Mouse (Mus musculus) stomach, postnatal 0 days (tissue): ENCODE measurements around the gene Prm2. TPM values are rescaled to one million over a fixed set of nuclear protein-coding genes. Genes with fewer than 3 reads are reported as not detected.
"Not testable (repeated sequence)": the region's sequence is repeated elsewhere in the genome, so short reads cannot be mapped to it uniquely, and the experiment has no call there.

ENCODE experiments used
- ATAC-seq: fragments of 200-750 bp; cut with Nextera tagmentation; 2 replicates; pipeline ENCODE4 v1.8.0; 2017; ENCODE audit not compliant: low FRiP score, low TSS enrichment
- DNase-seq: peaks from one replicate; pipeline ENCODE4 v3.0.0-alpha.2; 2016; ENCODE audit warnings: low spot score
- H3K27ac ChIP-seq: fragments of 300-500 bp; sonication (generic); replicated peaks from 2 replicates; pipeline ENCODE4 v1.5.1; 2014; ENCODE audit warnings: mild to moderate bottlenecking, control low read depth
- H3K27me3 ChIP-seq: fragments of 300-500 bp; sonication (generic); 2 replicates; pipeline ENCODE4 v1.6.1; 2014; ENCODE audit warnings: low read length; ENCODE audit not compliant: control insufficient read depth, insufficient read depth
- H3K36me3 ChIP-seq: fragments of 300-500 bp; sonication (generic); 2 replicates; pipeline ENCODE4 v1.6.1; 2014; ENCODE audit warnings: low read length, mixed read lengths; ENCODE audit not compliant: control insufficient read depth, insufficient read depth
- H3K4me1 ChIP-seq: fragments of 300-500 bp; sonication (generic); replicated peaks from 2 replicates; pipeline ENCODE4 v1.6.1; 2014; ENCODE audit warnings: antibody characterized with exemption; ENCODE audit not compliant: control insufficient read depth, insufficient read depth
- H3K4me2 ChIP-seq: fragments of 300-500 bp; sonication (generic); replicated peaks from 2 replicates; pipeline ENCODE4 v1.6.1; 2014; ENCODE audit warnings: low read depth, mild to moderate bottlenecking, control low read depth, moderate library complexity
- H3K4me3 ChIP-seq: fragments of 300-500 bp; sonication (generic); 2 replicates; pipeline ENCODE4 v1.5.1; 2014; ENCODE audit warnings: low read depth, low read length, control low read depth
- H3K9ac ChIP-seq: fragments of 300-500 bp; sonication (generic); 2 replicates; pipeline ENCODE4 v1.6.1; 2014; ENCODE audit warnings: mild to moderate bottlenecking, low read length, control low read depth, mixed read lengths
- H3K9me3 ChIP-seq: fragments of 300-500 bp; sonication (generic); 2 replicates; pipeline ENCODE4 v1.6.1; 2016; ENCODE audit warnings: low read length; ENCODE audit not compliant: control insufficient read depth
- CTCF ChIP-seq: IDR thresholded peaks from 2 replicates; pipeline ENCODE4 v1.5.1; 2016; ENCODE audit warnings: antibody characterized with exemption, low read depth, mild to moderate bottlenecking, moderate library complexity
- EP300 ChIP-seq: optimal IDR thresholded peaks from 2 replicates; pipeline ENCODE3; 2016; ENCODE audit warnings: antibody characterized with exemption
- WGBS: fragments of 180-500 bp; shearing (Covaris S2); extraction: QIAGEN DNeasy Blood & Tissue Kit; methylation state at CpG from one replicate; pipeline ENCODE4 v1.1.7; 2014; 5-methylcytosine and 5-hydroxymethylcytosine counted together
- polyA plus RNA-seq: library from polyadenylated mRNA; unstranded; fragments of >200 nt; fragmentation: Nextera tagmentation; extraction: Ambion mirVana; gene quantifications from 2 replicates; pipeline ENCODE4 v1.2.1, GENCODE M21; 2015

Gene Prm2
- polyA plus RNA-seq, 1 experiment from 2014 or later: not detected

DNA sequence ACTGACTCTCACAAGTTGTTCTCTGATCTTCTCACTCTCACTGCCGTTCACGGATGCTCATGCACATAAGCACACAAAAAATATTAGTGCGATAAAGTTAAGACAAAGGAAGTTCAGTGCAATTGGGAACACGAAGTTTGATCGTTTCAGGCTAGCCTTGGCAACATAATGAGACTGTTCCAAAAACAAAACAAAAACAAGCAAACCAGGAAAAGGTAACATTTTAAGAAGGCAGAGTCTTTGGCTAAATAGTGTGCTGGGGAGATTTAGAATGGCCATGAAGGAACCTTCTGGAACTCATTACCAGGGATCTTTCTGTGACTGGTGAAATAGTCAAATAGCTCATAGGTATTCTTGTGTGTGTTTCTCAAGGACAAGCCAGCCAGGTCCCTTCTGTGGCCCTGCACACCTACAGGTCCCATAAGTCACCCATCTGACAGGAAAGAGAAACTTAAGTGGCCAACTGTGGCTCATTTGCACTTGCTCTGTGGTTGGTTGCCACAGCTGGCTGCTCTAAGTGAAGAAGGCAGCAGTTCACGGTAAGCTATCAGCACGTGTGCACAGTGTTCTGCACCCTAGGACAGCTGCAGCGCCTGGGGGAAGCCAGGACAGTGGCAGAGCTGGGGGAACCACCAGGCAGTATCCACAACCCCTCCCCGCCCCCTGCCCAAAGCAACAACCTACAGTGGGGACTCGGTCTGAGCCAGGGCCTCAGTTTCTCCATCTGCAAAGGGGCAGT, 10.0 kb upstream of the Prm2 start, which contains the start of gene Prm1:
Gene Prm1 (minus strand): TSS at position 51 of the 739 bp plus-strand sequence.
- Histone ChIP-seq H3K27ac (no peak within 1 kb of the TSS), H3K9ac (no peak within 1 kb of the TSS), H3K4me3 (no peak within 1 kb of the TSS), H3K4me2 (no peak within 1 kb of the TSS), H3K27me3 (no peaks in the 10 kb centered on the region), H3K36me3 (no peaks in the 10 kb centered on the region), H3K9me3 (no peaks in the 10 kb centered on the region), H3K4me1 (no peaks in the 10 kb centered on the region)
- 81% methylated on average over 10 of the region's 10 CpGs for WGBS
- TF ChIP-seq EP300: no peak
- TF ChIP-seq CTCF: no peak
- DNase-seq (no peak), ATAC-seq (no peak)

DNA sequence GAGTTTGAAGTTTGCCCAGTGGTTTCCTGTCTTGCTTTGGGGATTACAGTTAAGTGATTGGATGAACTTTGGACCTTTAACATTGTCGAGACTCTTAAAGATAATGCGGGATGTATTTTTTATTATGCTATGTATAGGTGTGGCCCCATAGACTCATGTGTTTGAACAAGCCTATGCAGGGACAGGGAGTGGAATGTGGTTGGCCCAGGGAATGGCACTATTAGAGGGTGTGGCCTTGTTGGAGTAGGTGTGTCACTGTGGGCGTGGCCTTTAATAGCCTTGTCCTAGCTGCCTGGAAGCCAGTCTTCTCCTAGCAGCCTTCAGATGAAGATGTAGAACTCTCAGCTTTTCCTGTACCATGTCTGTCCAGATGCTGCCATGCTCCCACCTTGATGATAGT, 6.5 kb upstream of the Prm2 start:
- peak; percentile 73 for DNase-seq
- not testable (repeated sequence) for H3K4me2 ChIP-seq, H3K36me3 ChIP-seq, H3K4me1 ChIP-seq, H3K9ac ChIP-seq, H3K27me3 ChIP-seq, H3K27ac ChIP-seq, H3K9me3 ChIP-seq, H3K4me3 ChIP-seq
- ATAC-seq: peak; percentile 97
- 55% methylated on average over 3 of the region's 3 CpGs for WGBS

DNA sequence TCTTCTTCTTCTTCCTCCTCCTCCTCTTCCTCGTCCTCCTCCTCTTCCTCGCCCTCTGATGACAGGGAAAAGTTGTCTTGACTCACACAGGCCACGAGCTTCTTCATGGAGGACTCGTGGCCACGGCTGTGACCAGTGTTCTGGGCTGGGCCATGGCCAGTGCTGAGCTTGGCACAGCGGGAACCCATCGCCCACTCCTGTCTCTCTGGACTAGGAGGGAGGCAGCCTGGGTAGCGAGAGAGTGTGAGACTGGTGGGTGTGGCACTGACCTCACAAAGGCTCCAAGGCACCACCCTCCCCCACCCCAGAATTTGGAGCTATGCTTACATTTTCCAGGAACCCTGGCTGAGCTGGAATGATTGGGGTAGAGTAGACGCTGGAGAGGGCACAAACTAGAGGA, 5.2 kb downstream of the Prm2 start, which contains the start of gene Prm3:
Gene Prm3 (minus strand): TSS at position 213 of the 400 bp plus-strand sequence.
- ATAC-seq (no peak), DNase-seq (no peak)
- Histone ChIP-seq H3K9me3 (no peaks in the 10 kb centered on the region), H3K9ac (no peak within 1 kb of the TSS), H3K4me1 (peaks cover 4% of the 10 kb centered on the region; the same call in 1 of the 2 replicates), H3K27me3 (no peaks in the 10 kb centered on the region; the same call in 1 of the 2 replicates), H3K4me3 (no peak within 1 kb of the TSS), H3K27ac (no peak within 1 kb of the TSS), H3K36me3 (no peaks in the 10 kb centered on the region), H3K4me2 (no peak within 1 kb of the TSS)
- WGBS: 63% methylated on average over 8 of the region's 9 CpGs
- no peak for TF ChIP-seq EP300
- TF ChIP-seq CTCF: no peak

- Histone ChIP-seq H3K27me3 (no peaks in the 10 kb centered on the region), H3K4me3 (no peak overlapping the region), H3K36me3 (no peaks in the 10 kb centered on the region), H3K4me1 (peaks cover 4% of the 10 kb centered on the region; the same call in 1 of the 2 replicates), H3K9ac (no peak overlapping the region), H3K4me2 (no peak overlapping the region), H3K27ac (no peak overlapping the region), H3K9me3 (no peaks in the 10 kb centered on the region)
- TF ChIP-seq CTCF: no peak
- TF ChIP-seq EP300: no peak
- WGBS: 82% methylated on average over 4 of the region's 4 CpGs
- DNase-seq: no peak
- no peak for ATAC-seq
These were observed 7.1 kb downstream of the Prm2 start for GRCm38 (mm10) chr16:10788866-10789265.

DNA sequence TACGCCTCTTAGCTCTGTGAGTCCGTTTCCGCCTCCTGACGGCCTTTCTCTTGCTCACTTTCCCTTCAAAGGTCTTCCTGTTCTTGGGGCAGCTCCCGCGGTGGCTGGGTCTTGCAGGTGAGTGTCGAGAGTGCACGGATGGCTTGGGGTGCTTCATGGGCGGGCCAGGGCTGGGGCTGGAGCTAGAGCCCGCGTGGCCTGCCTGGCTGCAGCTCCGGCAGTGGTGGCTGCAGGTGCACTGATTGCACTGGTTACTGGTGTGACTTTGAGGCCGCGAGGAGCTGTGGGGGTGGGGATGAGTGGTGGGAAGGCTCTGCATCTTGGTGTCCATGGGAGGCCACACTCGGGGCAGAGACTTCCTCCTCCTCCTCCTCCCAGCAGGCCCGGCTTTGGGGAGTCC, 7.7 kb downstream of the Prm2 start, which contains the start of gene Tnp2:
Gene Tnp2 (minus strand): TSS at position 390 of the 400 bp plus-strand sequence.
- Histone ChIP-seq H3K4me3 (no peak within 1 kb of the TSS), H3K4me1 (peaks cover 4% of the 10 kb centered on the region; the same call in 1 of the 2 replicates), H3K9ac (no peak within 1 kb of the TSS), H3K27me3 (no peaks in the 10 kb centered on the region), H3K4me2 (no peak within 1 kb of the TSS), H3K27ac (no peak within 1 kb of the TSS), H3K36me3 (no peaks in the 10 kb centered on the region), H3K9me3 (no peaks in the 10 kb centered on the region)
- WGBS: 61% methylated on average over 16 of the region's 16 CpGs
- DNase-seq: no peak
- no peak for ATAC-seq
- TF ChIP-seq CTCF (no peak), EP300 (no peak)

DNA sequence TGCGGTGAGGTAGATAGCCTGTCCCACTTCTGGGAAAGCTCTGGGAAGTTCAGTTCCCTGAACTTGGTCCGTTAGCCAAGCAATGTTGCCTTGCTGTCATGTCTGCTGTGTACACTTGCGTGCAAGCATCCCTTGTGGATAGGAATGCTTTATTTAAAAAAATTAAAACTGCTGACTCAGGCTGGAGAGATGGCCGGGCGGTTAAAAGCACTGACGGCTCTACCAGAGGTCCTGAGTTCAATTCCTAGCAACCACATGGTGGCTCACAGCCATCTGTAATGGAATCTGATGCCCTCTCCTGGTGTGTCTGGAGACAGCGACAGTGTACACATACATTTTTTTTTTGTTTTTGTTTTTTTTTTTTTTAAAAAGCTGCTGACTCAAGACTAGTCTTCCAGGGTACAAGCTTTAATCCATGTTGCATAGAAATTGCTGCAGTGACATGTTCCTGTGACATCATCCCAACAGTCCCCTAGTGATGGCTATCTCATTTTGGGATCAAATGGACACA, 8.3 kb downstream of the Prm2 start:
- 66% methylated on average over 7 of the region's 7 CpGs for WGBS
- Histone ChIP-seq H3K4me3 (no peak overlapping the region), H3K9me3 (no peaks in the 10 kb centered on the region), H3K27me3 (no peaks in the 10 kb centered on the region), H3K9ac (no peak overlapping the region), H3K36me3 (no peaks in the 10 kb centered on the region), H3K4me1 (peaks cover 9% of the 10 kb centered on the region), H3K4me2 (no peak overlapping the region), H3K27ac (no peak overlapping the region)
- TF ChIP-seq CTCF: no peak; the same call in 1 of the 2 replicates
- TF ChIP-seq EP300: no peak
- DNase-seq: no peak
- ATAC-seq: no peak
